Mouse (Mus musculus) hindbrain, postnatal 0 days (tissue): ENCODE results near the gene Gcdh. TPM values are rescaled to one million over a fixed set of nuclear protein-coding genes. Genes with fewer than 3 reads are reported as not detected.
A peak's percentile ranks its signal among the peaks of the same experiment; 100 is the strongest.

ENCODE experiments used
- ATAC-seq: fragments of 200-750 bp; cut with Nextera tagmentation; 2 replicates; pipeline ENCODE4 v1.8.0; 2017; ENCODE audit warnings: mild to moderate bottlenecking, moderate TSS enrichment, moderate library complexity
- DNase-seq: peaks from one replicate; pipeline ENCODE4 v3.0.0-alpha.2; 2015; ENCODE audit warnings: low spot score
- H3K27ac ChIP-seq: fragments of 300-500 bp; sonication (generic); 2 replicates; pipeline ENCODE4 v1.5.1; 2014; ENCODE audit warnings: mild to moderate bottlenecking
- H3K27me3 ChIP-seq: fragments of 300-500 bp; sonication (generic); 2 replicates; pipeline ENCODE4 v1.6.1; 2014; ENCODE audit warnings: low read length, mixed read lengths; ENCODE audit not compliant: insufficient read depth
- H3K36me3 ChIP-seq: fragments of 300-500 bp; sonication (generic); 2 replicates; pipeline ENCODE4 v1.6.1; 2014; ENCODE audit warnings: low read length, mixed read lengths; ENCODE audit not compliant: insufficient read depth
- H3K4me1 ChIP-seq: fragments of 300-500 bp; sonication (generic); 2 replicates; pipeline ENCODE4 v1.6.1; 2014; ENCODE audit warnings: antibody characterized with exemption, low read length, mixed read lengths; ENCODE audit not compliant: insufficient read depth
- H3K4me2 ChIP-seq: fragments of 300-500 bp; sonication (generic); 2 replicates; pipeline ENCODE4 v1.6.1; 2014; ENCODE audit warnings: low read depth, mild to moderate bottlenecking, low read length, moderate library complexity, mixed read lengths
- H3K4me3 ChIP-seq: fragments of 300-500 bp; sonication (generic); 2 replicates; pipeline ENCODE4 v1.5.1; 2014; ENCODE audit warnings: low read length
- H3K9ac ChIP-seq: fragments of 300-500 bp; sonication (generic); replicated peaks from 2 replicates; pipeline ENCODE4 v1.6.1; 2014; ENCODE audit warnings: mild to moderate bottlenecking, low read length, moderate library complexity, mixed read lengths
- H3K9me3 ChIP-seq: fragments of 300-500 bp; sonication (generic); 2 replicates; pipeline ENCODE4 v1.6.1; 2016; ENCODE audit warnings: low read length, mixed read lengths
- CTCF ChIP-seq: IDR thresholded peaks from 2 replicates; pipeline ENCODE4 v1.5.1; 2016; ENCODE audit warnings: antibody characterized with exemption, control low read depth, low read depth
- WGBS: fragments of 180-500 bp; shearing (Covaris S2); extraction: QIAGEN DNeasy Blood & Tissue Kit; methylation state at CpG from one replicate; pipeline ENCODE4 v1.1.7; 2014; 5-methylcytosine and 5-hydroxymethylcytosine counted together
- polyA plus RNA-seq: library from polyadenylated mRNA; unstranded; fragments of >200 nt; fragmentation: Nextera tagmentation; extraction: Ambion mirVana; gene quantifications from 2 replicates; pipeline ENCODE4 v1.2.1, GENCODE M21; 2015
- total RNA-seq: library from RNA; depleted of rRNA; stranded (reverse); fragments of >200 nt; gene quantifications from 2 replicates; pipeline ENCODE4 v1.2.3, GENCODE M21; 2014

Gene Gcdh
- total and polyA plus RNA-seq, 2 experiments from 2014 or later, result 36.5 to 37.8 TPM

- no peaks in the 10 kb centered on the region for H3K27me3 ChIP-seq
- WGBS, result 89% methylated on average over 9 of the region's 9 CpGs
- no peak for DNase-seq
These were observed 49.2 kb downstream of the Gcdh start for GRCm38 (mm10) chr8:84844397-84845070.

DNA sequence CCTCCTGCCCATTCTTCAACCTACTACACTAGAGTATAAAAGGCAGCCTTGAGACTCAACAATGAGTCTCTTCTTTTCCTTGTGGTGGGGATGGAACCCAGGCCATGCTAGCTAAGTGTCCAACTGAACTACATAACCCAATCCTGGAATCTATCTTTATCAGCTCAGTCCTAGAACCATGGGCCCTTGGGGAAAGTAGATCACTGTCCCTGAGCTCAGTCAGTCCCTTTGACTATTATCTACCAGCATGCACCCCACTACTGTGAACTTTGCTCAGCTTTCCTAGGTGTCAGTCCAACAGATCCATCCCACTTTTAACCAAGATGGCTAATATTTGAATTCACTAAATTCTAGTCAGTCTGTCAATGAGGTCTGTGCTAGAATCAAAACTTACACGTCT is 52.2 kb downstream of the Gcdh start:
- no peak for TF ChIP-seq CTCF
- Histone ChIP-seq H3K4me1 (peaks cover 13% of the 10 kb centered on the region), H3K36me3 (peaks cover 60% of the 10 kb centered on the region), H3K9me3 (no peaks in the 10 kb centered on the region), H3K9ac (no peak overlapping the region), H3K4me2 (no peak overlapping the region), H3K27ac (peak overlapping the region; percentile 94; the same call in 1 of the 2 replicates), H3K4me3 (no peak overlapping the region), H3K27me3 (no peaks in the 10 kb centered on the region)
- ATAC-seq (no peak), DNase-seq (no peak)
- 74% methylated on average over 1 of the region's 1 CpGs for WGBS

More at GRCm38 (mm10) chr8:84844397-84845070, 49.2 kb downstream of the Gcdh start:
- Histone ChIP-seq H3K9ac (peak overlapping the region; percentile 92; the same call in 1 of the 2 replicates), H3K4me1 (peaks cover 10% of the 10 kb centered on the region), H3K4me2 (peak overlapping the region; percentile 89), H3K4me3 (peak overlapping the region; percentile 94), H3K9me3 (no peaks in the 10 kb centered on the region), H3K36me3 (peaks cover 41% of the 10 kb centered on the region), H3K27ac (no peak overlapping the region)
- TF ChIP-seq CTCF, result no peak
- no peak for ATAC-seq

GRCm38 (mm10) chr8:84840248-84840999 is 53.3 kb downstream of the Gcdh start, which contains the start of gene Rad23a:
Rad23a (minus strand) TSS chr8:84840665.
- Histone ChIP-seq H3K36me3 (peaks cover 60% of the 10 kb centered on the region), H3K4me1 (peaks cover 12% of the 10 kb centered on the region), H3K27me3 (no peaks in the 10 kb centered on the region), H3K4me2 (peak within 1 kb of the TSS; percentile 84), H3K27ac (peak within 1 kb of the TSS; percentile 94), H3K9ac (peak within 1 kb of the TSS; percentile 85), H3K4me3 (peak within 1 kb of the TSS; percentile 81), H3K9me3 (no peaks in the 10 kb centered on the region)
- under 1% methylated on average over 47 of the region's 55 CpGs for WGBS
- ATAC-seq (peak; percentile 97), DNase-seq (peak; percentile 98)
- no peak for TF ChIP-seq CTCF

- Histone ChIP-seq H3K9me3 (no peaks in the 10 kb centered on the region), H3K36me3 (peaks cover 60% of the 10 kb centered on the region), H3K27ac (peak overlapping the region; percentile 94), H3K27me3 (no peaks in the 10 kb centered on the region), H3K9ac (peak overlapping the region; percentile 85), H3K4me3 (peak overlapping the region; percentile 81), H3K4me1 (peaks cover 7% of the 10 kb centered on the region), H3K4me2 (peak overlapping the region; percentile 84)
- DNase-seq (no peak), ATAC-seq (no peak)
- WGBS, result 4% methylated on average over 7 of the region's 7 CpGs
- TF ChIP-seq CTCF, result no peak
These were observed 53.9 kb downstream of the Gcdh start for GRCm38 (mm10) chr8:84839875-84840247.

DNA sequence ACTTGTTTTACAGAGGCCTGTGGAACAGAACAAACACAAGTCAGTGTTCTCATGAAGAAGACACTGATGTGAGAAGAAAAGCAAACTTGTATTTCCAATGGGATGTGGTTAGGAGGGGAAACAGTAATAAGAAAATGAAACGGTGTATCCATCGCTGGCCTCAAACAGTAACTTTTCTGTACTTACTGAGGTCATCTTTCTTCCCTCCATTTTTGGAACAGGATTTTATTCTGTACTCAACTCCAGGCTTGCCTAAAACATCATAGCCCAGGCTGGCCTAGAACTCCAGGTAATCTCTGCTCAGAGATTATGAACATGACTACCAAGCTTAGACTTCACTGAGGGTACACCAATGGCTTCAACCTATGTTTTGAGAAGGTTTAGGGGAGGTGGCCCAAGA is 54.3 kb downstream of the Gcdh start:
- Histone ChIP-seq H3K4me2 (peak overlapping the region; percentile 84), H3K9ac (peak overlapping the region; percentile 85; the same call in 1 of the 2 replicates), H3K9me3 (no peaks in the 10 kb centered on the region), H3K27me3 (no peaks in the 10 kb centered on the region), H3K27ac (peak overlapping the region; percentile 94; the same call in 1 of the 2 replicates), H3K4me3 (peak overlapping the region; percentile 81), H3K4me1 (peaks cover 4% of the 10 kb centered on the region; the same call in 1 of the 2 replicates), H3K36me3 (peaks cover 60% of the 10 kb centered on the region)
- 93% methylated on average over 2 of the region's 2 CpGs for WGBS
- no peak for TF ChIP-seq CTCF
- ATAC-seq (no peak), DNase-seq (no peak)

DNA sequence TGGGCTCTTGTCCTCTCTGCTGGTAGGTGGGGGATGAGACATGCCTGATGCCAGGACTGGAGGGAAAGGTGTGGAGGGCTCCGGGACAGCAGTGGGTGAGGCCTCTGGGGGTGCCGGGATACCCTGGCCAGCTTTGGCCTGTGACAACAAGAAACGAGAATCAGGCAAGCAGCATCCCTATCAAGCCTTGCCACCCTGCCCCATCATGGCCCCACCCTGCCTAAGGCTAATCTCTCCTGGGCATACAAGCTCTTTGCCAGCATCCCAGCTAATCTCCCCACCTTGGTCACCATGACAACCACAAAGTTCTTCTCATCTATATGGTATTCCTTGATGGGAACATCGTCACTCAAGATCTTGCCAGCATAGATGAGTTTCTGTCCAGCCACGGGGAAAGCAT is 55.2 kb downstream of the Gcdh start:
- ATAC-seq, result no peak
- Histone ChIP-seq H3K27ac (no peak overlapping the region), H3K4me3 (no peak overlapping the region), H3K9ac (no peak overlapping the region), H3K4me2 (no peak overlapping the region), H3K27me3 (no peaks in the 10 kb centered on the region), H3K4me1 (peaks cover 10% of the 10 kb centered on the region; the same call in 1 of the 2 replicates), H3K36me3 (peaks cover 54% of the 10 kb centered on the region), H3K9me3 (no peaks in the 10 kb centered on the region)
- no peak for DNase-seq
- WGBS, result 83% methylated on average over 5 of the region's 5 CpGs
- no peak for TF ChIP-seq CTCF
